Mouse (Mus musculus) spleen, postnatal 4 days (tissue): ENCODE measurements around the gene Nol6.

ENCODE experiments used
- DNase-seq, 2 experiments: peaks; one replicate each; pipeline ENCODE4 v3.0.0; 2022; ENCODE audit warnings: low spot score in 2 of 2

Gene Nol6

GRCm38 (mm10) chr4:41118706-41119292 is 5.5 kb downstream of the Nol6 start:
- DNase-seq: peak; percentile 72 to 92

- no peak for DNase-seq
These were observed 7.4 kb downstream of the Nol6 start for GRCm38 (mm10) chr4:41116817-41117216.

- DNase-seq: peak in 1 of 2 experiments; percentile 62
These were observed 8.5 kb downstream of the Nol6 start for GRCm38 (mm10) chr4:41115793-41116192.

- DNase-seq: peak; percentile 8 to 54
These were observed 9.2 kb downstream of the Nol6 start for GRCm38 (mm10) chr4:41115074-41115473.

GRCm38 (mm10) chr4:41114358-41115070 is 9.7 kb downstream of the Nol6 start:
- peak; percentile 8 to 47 for DNase-seq

GRCm38 (mm10) chr4:41108717-41109425 is 15.4 kb downstream of the Nol6 start:
- no peak for DNase-seq

GRCm38 (mm10) chr4:41107440-41107839 is 16.8 kb downstream of the Nol6 start:
- DNase-seq: no peak

GRCm38 (mm10) chr4:41102901-41103300 is 21.4 kb downstream of the Nol6 start:
- no peak for DNase-seq

GRCm38 (mm10) chr4:41100986-41101385 is 23.3 kb downstream of the Nol6 start:
- DNase-seq: no peak

GRCm38 (mm10) chr4:41098577-41098951 is 25.7 kb downstream of the Nol6 start:
- DNase-seq: no peak

- DNase-seq: peak; percentile 62 to 84
These were observed 26.2 kb downstream of the Nol6 start, which contains the start of gene Aqp3 for GRCm38 (mm10) chr4:41097871-41098576. Aqp3 (minus strand) TSS chr4:41098183.

- no peak for DNase-seq
These were observed 26.9 kb downstream of the Nol6 start for GRCm38 (mm10) chr4:41097381-41097780.

GRCm38 (mm10) chr4:41096794-41097193 is 27.5 kb downstream of the Nol6 start:
- no peak for DNase-seq

- DNase-seq: no peak
These were observed 28.1 kb downstream of the Nol6 start for GRCm38 (mm10) chr4:41096169-41096568.

GRCm38 (mm10) chr4:41094361-41094760 is 29.9 kb downstream of the Nol6 start:
- DNase-seq: no peak

- no peak for DNase-seq
These were observed 31.3 kb downstream of the Nol6 start for GRCm38 (mm10) chr4:41092958-41093357.

GRCm38 (mm10) chr4:41091391-41091790 is 32.9 kb downstream of the Nol6 start:
- DNase-seq: no peak

- DNase-seq: no peak
These were observed 34.5 kb downstream of the Nol6 start for GRCm38 (mm10) chr4:41089705-41090104.

- peak in 1 of 2 experiments; percentile 58 for DNase-seq
These were observed 35.1 kb downstream of the Nol6 start for GRCm38 (mm10) chr4:41089189-41089588.

GRCm38 (mm10) chr4:41087459-41088298 is 36.6 kb downstream of the Nol6 start:
- DNase-seq: peak; percentile 48 to 66

GRCm38 (mm10) chr4:41086947-41087346 is 37.3 kb downstream of the Nol6 start:
- peak in 1 of 2 experiments; percentile 64 for DNase-seq
